Mouse (Mus musculus): Measurements from ENCODE around the gene 4933427D14Rik. TPM values are rescaled to one million over a fixed set of nuclear protein-coding genes. Genes with fewer than 3 reads are reported as not detected.

4933427D14Rik gene
- total and polyA plus RNA-seq, 2 experiments from 2014 or later = 4.4 to 5.5 TPM

DNA sequence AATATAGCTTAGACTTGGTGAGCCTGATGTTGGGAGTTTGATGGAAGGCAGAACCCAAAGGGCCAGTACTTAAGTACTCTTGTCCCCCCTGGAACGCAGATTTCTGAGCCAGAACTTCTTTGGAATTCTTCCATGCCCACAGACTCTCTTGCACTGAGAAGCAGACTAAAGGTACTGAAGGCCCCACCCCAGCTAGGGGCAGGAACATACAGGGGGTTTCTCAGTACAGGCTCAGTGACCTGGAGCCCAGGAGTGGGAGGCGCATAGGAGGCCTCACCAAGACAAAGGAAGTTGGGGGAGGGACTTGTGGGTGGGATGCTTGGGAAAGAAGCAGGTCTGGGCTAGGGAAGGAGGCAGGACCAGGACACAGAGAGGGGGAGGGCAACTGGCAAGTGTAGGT is 56.1 kb downstream of the 4933427D14Rik start:
- peaks cover 20% of the 10 kb centered on the region for H3K36me3 ChIP-seq (replicated peaks; ENCODE audit: control insufficient read depth, insufficient read depth, low read length)
- no peaks in the 10 kb centered on the region for H3K9me3 ChIP-seq (replicated peaks; ENCODE audit: control insufficient read depth, low read length)
- H3K4me3 ChIP-seq (ENCODE audit: low read depth, low read length) = no peak overlapping the region
- TF ChIP-seq CTCF (IDR thresholded peaks at IDR 0.05; ENCODE audit: low read depth) (no peak), EP300 (IDR thresholded peaks at IDR 0.05; ENCODE audit: low read depth) (no peak)
- H3K9ac ChIP-seq (replicated peaks; ENCODE audit: low read depth, low read length) = no peak overlapping the region
- H3K27ac ChIP-seq (ENCODE audit: low read depth) = no peak overlapping the region
- H3K4me1 ChIP-seq (ENCODE audit: control insufficient read depth, insufficient read depth) = no peaks in the 10 kb centered on the region
- ATAC-seq (ENCODE audit: insufficient read depth, low read depth) (no peak), DNase-seq (ENCODE audit: low spot score) (no peak)
- H3K4me2 ChIP-seq (ENCODE audit: low read depth, low read length) = no peak overlapping the region
- no peaks in the 10 kb centered on the region for H3K27me3 ChIP-seq (ENCODE audit: control insufficient read depth, insufficient read depth, low read length)
- WGBS = 61% methylated on average over 2 of the region's 2 CpGs

DNA sequence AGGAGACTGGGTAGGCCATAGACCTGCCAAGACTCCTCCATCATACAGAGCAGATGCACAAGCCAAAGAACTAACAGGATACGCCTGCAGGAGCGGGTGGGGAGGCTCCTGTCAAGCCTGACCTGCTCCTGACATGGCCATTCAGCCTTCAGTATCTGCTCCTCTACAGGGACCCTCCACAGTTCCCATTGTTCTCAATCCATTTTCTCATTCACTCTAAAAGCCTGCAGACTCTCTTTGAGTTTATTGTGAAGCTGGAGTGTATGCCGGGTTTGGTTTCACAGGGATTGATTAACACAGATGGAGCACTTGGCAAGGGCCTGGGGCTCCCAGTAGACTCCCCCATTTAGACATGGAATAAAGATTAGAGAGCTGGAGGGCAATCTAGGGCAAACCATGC is 59.3 kb downstream of the 4933427D14Rik start:
- no peak overlapping the region for H3K4me3 ChIP-seq (ENCODE audit: low read depth, low read length)
- no peak for TF ChIP-seq CTCF (IDR thresholded peaks at IDR 0.05; ENCODE audit: low read depth)
- no peak overlapping the region for H3K9ac ChIP-seq (replicated peaks; ENCODE audit: low read depth, low read length)
- H3K27me3 ChIP-seq (ENCODE audit: control insufficient read depth, insufficient read depth, low read length) = no peaks in the 10 kb centered on the region
- no peaks in the 10 kb centered on the region for H3K4me1 ChIP-seq (ENCODE audit: control insufficient read depth, insufficient read depth)
- no peaks in the 10 kb centered on the region for H3K9me3 ChIP-seq (replicated peaks; ENCODE audit: control insufficient read depth, low read length)
- H3K27ac ChIP-seq (ENCODE audit: low read depth) = no peak overlapping the region
- DNase-seq (ENCODE audit: low spot score) = no peak
- H3K4me2 ChIP-seq (ENCODE audit: low read depth, low read length) = no peak overlapping the region
- H3K36me3 ChIP-seq (replicated peaks; ENCODE audit: control insufficient read depth, insufficient read depth, low read length) = 0 out of 2 replicates have a peak, but pooled peaks cover under 1% of the 10 kb centered on the region
- 62% methylated on average over 3 of the region's 3 CpGs for WGBS
- ATAC-seq (ENCODE audit: insufficient read depth, low read depth) = no peak

DNA sequence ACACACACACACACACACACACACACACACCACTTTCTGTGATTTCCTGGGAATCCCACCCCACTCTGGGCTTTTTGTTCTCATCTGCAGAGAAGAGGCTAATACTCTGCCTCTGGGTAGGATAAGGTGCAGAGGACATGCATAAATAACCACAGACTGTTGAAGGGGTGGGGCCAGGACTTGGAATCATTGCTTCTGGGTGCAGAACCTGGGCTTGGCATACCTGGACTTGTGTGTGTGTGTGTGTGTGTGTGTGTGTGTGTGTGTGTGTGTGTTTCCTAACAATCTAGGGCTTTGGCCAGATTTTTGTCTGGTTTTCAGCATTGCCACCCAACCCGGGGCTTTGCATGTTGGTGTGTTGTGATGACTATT is 61.4 kb downstream of the 4933427D14Rik start:
- no peak for ATAC-seq (ENCODE audit: insufficient read depth, low read depth)
- no peak overlapping the region for H3K27ac ChIP-seq (ENCODE audit: low read depth)
- no peaks in the 10 kb centered on the region for H3K36me3 ChIP-seq (replicated peaks; ENCODE audit: control insufficient read depth, insufficient read depth, low read length)
- 87% methylated on average over 1 of the region's 1 CpGs for WGBS
- H3K9ac ChIP-seq (replicated peaks; ENCODE audit: low read depth, low read length) = no peak overlapping the region
- peaks cover 4% of the 10 kb centered on the region; the same call in 1 of the 2 replicates for H3K27me3 ChIP-seq (ENCODE audit: control insufficient read depth, insufficient read depth, low read length)
- TF ChIP-seq CTCF (IDR thresholded peaks at IDR 0.05; ENCODE audit: low read depth) = no peak
- TF ChIP-seq EP300 (IDR thresholded peaks at IDR 0.05; ENCODE audit: low read depth) = no peak
- no peak overlapping the region for H3K4me3 ChIP-seq (ENCODE audit: low read depth, low read length)
- H3K9me3 ChIP-seq (replicated peaks; ENCODE audit: control insufficient read depth, low read length) = no peaks in the 10 kb centered on the region
- H3K4me1 ChIP-seq (ENCODE audit: control insufficient read depth, insufficient read depth) = no peaks in the 10 kb centered on the region
- DNase-seq (ENCODE audit: low spot score) = no peak
- no peak overlapping the region for H3K4me2 ChIP-seq (ENCODE audit: low read depth, low read length)

DNA sequence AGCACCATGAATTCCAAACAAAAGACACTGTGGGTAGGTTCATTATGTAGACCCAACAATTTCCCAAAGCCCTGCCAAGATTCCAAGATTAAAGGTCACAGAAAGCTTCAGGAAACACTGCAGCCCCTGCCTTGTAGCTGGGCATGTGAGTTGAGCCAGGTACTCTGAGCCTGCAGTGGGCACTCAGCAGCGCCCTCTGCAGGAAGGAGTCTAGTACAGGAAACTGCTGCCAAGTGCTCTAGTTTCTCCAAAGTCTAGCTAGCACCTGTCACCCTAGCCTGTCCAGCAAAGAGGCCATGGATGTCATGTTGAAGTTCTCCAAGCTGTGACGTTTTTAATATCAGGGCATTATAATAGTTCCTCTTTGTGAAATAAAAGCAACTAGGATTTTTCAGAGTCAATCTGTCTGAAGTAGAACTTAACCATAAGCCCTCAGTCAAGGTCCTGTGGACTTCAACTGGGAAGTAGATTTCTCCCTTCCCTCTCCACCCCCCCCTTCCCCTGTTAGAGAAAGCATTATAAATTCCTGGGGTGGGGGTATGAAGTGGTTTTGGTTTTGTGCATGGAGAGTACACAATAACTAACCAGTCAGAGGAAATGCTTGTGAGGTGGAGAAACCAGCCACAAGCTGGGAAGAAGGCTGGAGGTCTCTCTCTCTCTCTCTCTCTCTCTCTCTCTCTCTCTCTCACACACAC is 61.9 kb downstream of the 4933427D14Rik start:
- H3K9me3 ChIP-seq (replicated peaks; ENCODE audit: control insufficient read depth, low read length) = no peaks in the 10 kb centered on the region
- TF ChIP-seq CTCF (IDR thresholded peaks at IDR 0.05; ENCODE audit: low read depth) (peak; percentile 60), EP300 (IDR thresholded peaks at IDR 0.05; ENCODE audit: low read depth) (no peak)
- no peak; the same call in 1 of the 2 replicates for ATAC-seq (ENCODE audit: insufficient read depth, low read depth)
- H3K27me3 ChIP-seq (ENCODE audit: control insufficient read depth, insufficient read depth, low read length) = peaks cover 4% of the 10 kb centered on the region; the same call in 1 of the 2 replicates
- peak; percentile 36 for DNase-seq (ENCODE audit: low spot score)
- H3K4me3 ChIP-seq (ENCODE audit: low read depth, low read length) = no peak overlapping the region
- no peak overlapping the region for H3K4me2 ChIP-seq (ENCODE audit: low read depth, low read length)
- H3K9ac ChIP-seq (replicated peaks; ENCODE audit: low read depth, low read length) = no peak overlapping the region
- H3K36me3 ChIP-seq (replicated peaks; ENCODE audit: control insufficient read depth, insufficient read depth, low read length) = no peaks in the 10 kb centered on the region
- 15% methylated on average over 2 of the region's 2 CpGs for WGBS
- no peaks in the 10 kb centered on the region for H3K4me1 ChIP-seq (ENCODE audit: control insufficient read depth, insufficient read depth)
- no peak overlapping the region for H3K27ac ChIP-seq (ENCODE audit: low read depth)

DNA sequence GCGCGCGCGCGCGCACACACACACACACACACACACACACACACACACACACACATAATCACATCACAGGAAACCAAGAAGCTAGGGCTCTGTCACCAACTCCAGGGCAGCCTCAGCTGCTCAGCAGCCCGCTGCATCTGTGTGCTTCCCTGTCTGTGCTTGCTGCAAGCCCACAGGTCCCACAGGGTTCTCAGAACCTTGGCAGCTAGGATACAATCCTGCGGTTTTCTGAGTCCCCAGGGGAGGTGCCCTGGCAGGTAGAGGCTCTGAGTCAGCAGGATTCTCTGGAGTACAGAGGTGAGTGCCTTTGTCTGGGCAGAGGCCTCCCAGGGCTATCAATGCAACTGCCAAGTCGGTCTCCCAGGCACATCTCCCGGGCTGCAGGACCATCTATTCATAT is 64.4 kb downstream of the 4933427D14Rik start:
- Histone ChIP-seq H3K9ac (replicated peaks; ENCODE audit: low read depth, low read length) (no peak overlapping the region), H3K27ac (ENCODE audit: low read depth) (no peak overlapping the region), H3K9me3 (replicated peaks; ENCODE audit: control insufficient read depth, low read length) (no peaks in the 10 kb centered on the region), H3K4me1 (ENCODE audit: control insufficient read depth, insufficient read depth) (no peaks in the 10 kb centered on the region), H3K4me2 (ENCODE audit: low read depth, low read length) (no peak overlapping the region), H3K27me3 (ENCODE audit: control insufficient read depth, insufficient read depth, low read length) (peaks cover 4% of the 10 kb centered on the region; the same call in 1 of the 2 replicates), H3K36me3 (replicated peaks; ENCODE audit: control insufficient read depth, insufficient read depth, low read length) (no peaks in the 10 kb centered on the region), H3K4me3 (ENCODE audit: low read depth, low read length) (no peak overlapping the region)
- 57% methylated on average over 10 of the region's 10 CpGs for WGBS
- ATAC-seq (ENCODE audit: insufficient read depth, low read depth) (no peak), DNase-seq (ENCODE audit: low spot score) (no peak)
- TF ChIP-seq CTCF (IDR thresholded peaks at IDR 0.05; ENCODE audit: low read depth) = no peak
- TF ChIP-seq EP300 (IDR thresholded peaks at IDR 0.05; ENCODE audit: low read depth) = no peak

DNA sequence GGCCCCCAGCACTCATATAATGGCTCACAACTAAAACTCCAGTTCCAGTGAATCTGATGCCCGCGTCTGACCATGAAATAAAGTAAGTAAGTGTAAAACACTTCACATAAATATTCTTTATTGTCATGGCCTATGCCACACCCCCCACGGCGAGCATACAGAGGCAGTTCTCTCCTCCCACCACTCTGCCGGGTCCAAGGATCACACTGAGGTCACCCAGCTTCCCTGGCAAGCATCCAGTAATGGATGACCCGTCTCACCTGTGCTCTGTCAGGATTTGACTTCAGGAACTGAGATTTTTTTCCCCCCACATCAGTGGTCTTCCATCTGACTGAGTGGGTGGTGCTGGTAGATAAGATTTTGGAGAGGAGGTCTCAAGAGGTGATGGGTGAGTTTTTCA is 67.1 kb downstream of the 4933427D14Rik start:
- H3K4me1 ChIP-seq (ENCODE audit: control insufficient read depth, insufficient read depth) = no peaks in the 10 kb centered on the region
- WGBS = 53% methylated on average over 6 of the region's 6 CpGs
- TF ChIP-seq CTCF (IDR thresholded peaks at IDR 0.05; ENCODE audit: low read depth) (no peak), EP300 (IDR thresholded peaks at IDR 0.05; ENCODE audit: low read depth) (no peak)
- no peak overlapping the region for H3K4me3 ChIP-seq (ENCODE audit: low read depth, low read length)
- H3K27ac ChIP-seq (ENCODE audit: low read depth) = no peak overlapping the region
- DNase-seq (ENCODE audit: low spot score) = no peak
- H3K9ac ChIP-seq (replicated peaks; ENCODE audit: low read depth, low read length) = no peak overlapping the region
- H3K4me2 ChIP-seq (ENCODE audit: low read depth, low read length) = no peak overlapping the region
- no peaks in the 10 kb centered on the region for H3K9me3 ChIP-seq (replicated peaks; ENCODE audit: control insufficient read depth, low read length)
- H3K27me3 ChIP-seq (ENCODE audit: control insufficient read depth, insufficient read depth, low read length) = peaks cover 25% of the 10 kb centered on the region
- H3K36me3 ChIP-seq (replicated peaks; ENCODE audit: control insufficient read depth, insufficient read depth, low read length) = no peaks in the 10 kb centered on the region
- no peak for ATAC-seq (ENCODE audit: insufficient read depth, low read depth)

Measured in heart, postnatal 0 days (tissue).